Mouse (Mus musculus) ES-Bruce4 (cell line): ENCODE data around the gene Klf13.

Experiments
- CTCF ChIP-seq: IDR thresholded peaks from one replicate; pipeline ENCODE4 v1.8.1; 2011; ENCODE audit warnings: low read depth, low read length
- POLR2A ChIP-seq: IDR thresholded peaks from one replicate; pipeline ENCODE4 v1.8.1; 2011; ENCODE audit warnings: low read length; ENCODE audit not compliant: insufficient read depth

GRCm38 (mm10) chr7:63912234-63912810 is 26.4 kb downstream of the Klf13 start:
- no peak for TF ChIP-seq POLR2A
- no peak for TF ChIP-seq CTCF
